Mouse (Mus musculus): ENCODE measurements around the gene Ccdc183.

Ccdc183 gene

DNA sequence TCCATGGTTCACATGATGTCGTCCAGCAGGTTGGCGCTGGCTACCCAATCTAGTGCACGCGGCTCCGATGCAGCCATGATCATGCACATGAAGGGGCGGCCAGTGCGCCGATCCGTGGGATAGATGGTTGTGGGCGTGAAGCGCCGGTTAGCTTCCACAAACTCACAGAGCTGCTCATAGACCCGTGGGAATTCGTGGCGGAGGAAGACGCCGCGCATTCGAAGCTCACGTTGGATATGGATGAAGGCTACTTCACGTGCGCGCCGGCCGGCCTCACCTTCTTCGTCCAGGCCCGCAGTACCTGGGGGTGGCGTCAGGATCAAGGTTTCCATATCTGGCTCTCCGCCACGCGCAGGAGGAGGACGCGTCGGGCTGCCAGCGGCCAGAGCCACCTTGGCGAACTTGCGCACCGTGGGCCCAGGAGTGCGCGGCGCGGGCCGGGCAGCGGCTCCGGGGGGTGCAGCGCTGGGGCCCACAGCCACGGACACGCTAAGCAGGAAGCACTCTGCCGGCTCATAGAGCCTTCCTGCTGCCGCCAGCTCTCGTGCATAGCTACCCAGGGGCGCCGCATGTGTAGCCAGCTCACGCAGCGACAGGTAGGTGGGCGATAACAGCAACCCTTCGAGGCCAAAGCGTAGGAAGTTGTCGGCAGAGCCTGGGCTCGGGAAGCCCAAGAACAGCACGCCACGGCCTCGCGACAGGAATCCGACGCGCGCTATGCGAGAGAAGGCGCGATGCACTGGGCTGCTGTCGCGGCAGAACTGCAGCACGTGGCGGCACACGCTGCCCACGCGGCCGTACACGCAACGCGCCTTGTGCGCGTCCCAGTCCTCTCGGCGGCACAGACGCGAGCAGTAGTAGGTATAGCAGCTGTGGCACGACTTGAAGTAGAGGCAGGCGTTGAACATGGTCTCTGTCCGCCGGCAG is 40.2 kb downstream of the Ccdc183 start:
- no peak for DNase-seq

DNA sequence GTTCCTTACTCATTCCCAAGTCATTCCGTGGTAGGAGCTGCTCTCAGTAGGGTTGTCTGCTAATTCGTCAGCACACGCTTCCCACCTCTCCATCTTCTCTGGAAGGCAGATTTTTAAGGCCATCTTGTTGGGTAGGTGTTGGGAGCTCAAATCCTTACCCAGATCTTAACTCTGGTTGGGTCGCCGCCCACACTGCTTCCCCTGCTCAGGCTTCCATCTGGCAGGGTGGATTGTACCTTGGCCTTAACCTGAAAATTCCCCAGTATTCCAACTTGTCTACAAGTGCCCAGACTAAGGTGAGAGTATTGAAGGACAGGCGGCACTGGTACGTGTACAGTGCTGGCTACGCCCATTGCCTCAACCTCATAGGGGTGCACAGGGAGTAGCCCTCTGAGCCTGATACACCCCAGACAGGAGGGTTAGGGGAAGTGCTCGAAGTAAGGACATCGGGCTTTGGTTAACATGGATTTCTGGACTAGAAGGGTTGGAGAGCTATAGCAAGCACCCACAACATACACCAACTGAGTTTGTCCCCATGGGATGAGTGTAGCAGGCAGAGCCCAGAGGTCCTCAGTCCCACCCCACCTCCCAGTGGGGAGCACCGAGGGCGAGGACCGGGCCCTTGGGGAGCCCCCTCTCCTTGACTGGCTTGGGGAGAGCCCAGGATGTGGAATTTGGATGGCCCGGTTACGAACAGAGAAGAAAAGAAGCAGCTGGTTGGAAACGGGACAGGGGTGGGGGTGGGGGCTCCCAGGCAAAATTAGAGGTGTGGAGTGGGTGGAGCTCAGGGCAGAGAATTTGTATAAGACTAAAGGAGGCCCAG is 41.2 kb downstream of the Ccdc183 start:
- DNase-seq = no peak

DNA sequence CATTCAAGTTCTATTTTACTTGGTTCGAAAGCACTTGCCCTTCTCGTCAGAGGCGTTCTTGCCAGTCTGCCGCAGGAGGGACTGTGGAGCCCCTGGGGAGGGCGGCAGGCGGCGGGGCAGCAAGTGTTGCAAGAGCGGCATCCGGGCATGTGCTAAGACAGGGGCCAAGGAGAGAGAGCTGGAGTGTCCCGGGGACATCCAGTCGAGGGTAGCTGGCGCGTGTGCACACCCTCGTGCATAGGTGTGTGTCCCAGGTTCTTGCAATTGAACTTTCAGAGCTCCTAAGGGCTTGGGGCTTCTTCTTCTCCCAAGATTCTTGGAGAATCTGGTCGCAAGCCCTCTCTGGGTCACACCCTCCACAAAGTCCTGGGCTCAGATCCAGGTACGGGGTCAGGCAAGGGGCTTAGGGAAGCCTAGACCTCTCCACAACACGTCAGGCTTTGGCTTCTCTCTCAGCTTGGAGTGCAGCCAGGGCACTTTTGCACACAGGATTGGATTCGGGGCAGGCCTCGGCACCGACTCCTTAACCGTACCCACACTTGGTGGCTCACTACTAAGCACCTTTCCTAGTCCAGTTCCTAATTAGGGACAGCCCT is 41.9 kb downstream of the Ccdc183 start:
- peak; percentile 43 for DNase-seq

DNA sequence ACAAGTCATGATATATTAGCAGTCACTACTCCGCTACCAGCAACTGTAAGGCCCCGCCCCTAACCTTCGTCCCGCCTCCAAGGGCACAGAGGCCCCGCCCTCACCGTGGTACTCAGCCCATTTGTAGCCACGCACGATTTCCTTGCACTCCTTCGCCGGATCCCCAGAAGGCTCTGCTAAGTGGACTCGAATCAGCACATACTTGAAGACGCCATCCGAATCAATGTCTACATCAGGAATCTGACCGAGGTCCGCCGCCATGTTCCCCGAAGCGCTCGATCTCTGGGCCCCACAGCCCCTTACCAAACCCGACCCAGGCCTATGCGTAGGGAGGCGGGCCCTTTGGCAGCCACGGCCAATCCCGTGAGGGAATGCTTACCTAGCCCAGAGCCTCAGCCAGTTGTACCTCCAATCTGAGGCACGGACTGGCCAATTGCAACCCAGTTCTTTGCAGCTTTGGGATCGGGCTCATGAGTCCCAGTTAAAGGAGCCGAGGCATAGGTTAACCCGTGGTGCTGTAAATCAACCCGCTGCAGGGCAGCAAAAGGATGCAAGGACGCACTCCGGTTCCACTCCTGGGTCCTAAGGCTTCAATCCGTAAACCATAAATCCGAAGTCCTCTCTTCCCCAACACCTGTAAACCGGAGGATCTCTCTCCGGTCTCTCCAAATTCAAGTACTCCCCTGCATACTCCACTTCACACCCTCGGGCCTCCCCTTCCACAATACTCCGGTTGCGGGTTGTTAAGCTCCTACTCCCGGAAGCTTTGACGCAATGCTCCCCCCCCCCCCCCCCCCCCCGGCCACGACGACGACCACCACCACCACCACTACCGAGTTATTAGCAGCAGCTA is 42.7 kb downstream of the Ccdc183 start, which contains the start of the genes Mamdc4 and Phpt1:
Gene Mamdc4 (minus strand): TSS at position 267 of the 853 bp plus-strand sequence.
Gene Phpt1 (minus strand): TSS at position 646 of the 853 bp plus-strand sequence.
- peak; percentile 98 for DNase-seq

DNA sequence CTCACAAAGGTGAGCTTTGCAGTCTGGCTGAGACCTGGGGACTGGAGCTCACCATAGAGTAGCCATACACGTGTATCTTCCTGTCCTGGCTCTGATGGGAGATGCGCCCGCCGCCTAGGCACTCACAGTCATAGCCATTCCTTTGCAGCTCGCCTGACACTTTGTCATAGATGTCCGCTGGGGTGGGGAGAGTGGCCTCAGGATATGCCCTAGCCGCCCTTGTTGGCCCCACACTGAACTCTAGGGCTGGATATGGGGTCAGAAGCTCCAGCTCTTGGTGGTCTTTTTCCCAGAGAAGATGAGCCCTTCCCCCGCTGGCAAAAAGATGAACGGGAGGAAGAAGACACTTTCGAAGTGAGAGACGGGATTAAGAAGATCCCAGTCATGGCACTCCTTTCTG is 43.3 kb downstream of the Ccdc183 start:
- DNase-seq = no peak

DNA sequence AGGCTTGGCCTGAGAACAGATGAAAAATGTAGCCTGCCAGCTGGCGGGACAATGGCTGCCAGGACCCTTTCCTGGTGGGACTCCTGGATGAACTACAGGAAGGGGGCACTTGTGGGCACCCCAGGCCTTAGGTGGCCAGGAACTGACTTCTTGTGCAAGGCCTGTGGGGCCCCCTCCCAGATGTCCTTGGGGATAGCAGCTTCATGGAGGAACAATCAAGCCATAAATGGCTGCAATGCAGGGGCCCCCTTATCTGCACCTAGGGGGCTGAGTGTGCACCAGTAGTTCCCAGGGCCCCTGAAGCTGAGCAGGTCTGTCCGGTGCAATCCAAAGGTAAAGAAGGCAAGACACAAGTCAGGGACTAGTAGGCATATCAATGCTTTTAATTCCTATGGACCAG is 44.4 kb downstream of the Ccdc183 start:
- DNase-seq = no peak

DNA sequence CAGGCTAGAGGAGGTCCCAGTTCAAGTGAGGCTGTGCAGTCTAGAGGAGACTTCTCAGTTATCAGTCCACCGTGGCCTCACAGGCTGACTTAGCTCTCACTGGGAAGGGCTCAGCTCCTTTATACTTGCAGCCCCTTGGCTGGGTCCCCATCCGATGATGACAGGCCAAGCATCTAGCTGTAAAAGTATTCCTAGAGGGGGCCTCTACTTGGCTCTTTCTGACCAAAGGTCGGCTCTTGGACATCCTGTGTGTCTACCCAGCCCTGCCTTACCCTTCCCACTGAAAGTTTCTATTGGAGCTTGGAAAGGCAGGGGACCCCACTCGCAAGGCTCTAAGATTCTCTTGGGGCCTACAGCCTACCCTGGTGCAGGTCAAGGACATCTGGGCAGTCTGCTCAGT is 46.3 kb downstream of the Ccdc183 start:
- no peak for DNase-seq

DNA sequence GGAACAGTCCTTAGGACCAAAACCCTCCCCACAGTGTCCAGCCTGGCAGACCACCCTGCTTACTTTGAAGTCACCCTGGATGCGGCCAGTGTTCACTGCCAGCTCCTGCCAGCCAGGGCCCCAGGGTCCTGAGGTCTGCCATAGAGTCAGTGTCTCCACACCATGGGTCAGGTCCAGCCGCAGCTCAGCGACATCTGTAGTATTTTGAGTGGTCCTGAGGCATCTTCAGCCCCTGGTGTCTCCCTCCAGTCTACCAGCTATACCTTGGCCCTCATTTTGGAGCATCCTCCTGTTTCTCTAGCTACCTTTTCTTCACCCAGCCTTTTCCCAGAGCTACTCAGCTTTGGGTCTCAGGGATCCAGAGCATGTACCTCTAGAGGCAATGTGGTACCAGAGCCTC is 48.2 kb downstream of the Ccdc183 start:
- DNase-seq = no peak

DNA sequence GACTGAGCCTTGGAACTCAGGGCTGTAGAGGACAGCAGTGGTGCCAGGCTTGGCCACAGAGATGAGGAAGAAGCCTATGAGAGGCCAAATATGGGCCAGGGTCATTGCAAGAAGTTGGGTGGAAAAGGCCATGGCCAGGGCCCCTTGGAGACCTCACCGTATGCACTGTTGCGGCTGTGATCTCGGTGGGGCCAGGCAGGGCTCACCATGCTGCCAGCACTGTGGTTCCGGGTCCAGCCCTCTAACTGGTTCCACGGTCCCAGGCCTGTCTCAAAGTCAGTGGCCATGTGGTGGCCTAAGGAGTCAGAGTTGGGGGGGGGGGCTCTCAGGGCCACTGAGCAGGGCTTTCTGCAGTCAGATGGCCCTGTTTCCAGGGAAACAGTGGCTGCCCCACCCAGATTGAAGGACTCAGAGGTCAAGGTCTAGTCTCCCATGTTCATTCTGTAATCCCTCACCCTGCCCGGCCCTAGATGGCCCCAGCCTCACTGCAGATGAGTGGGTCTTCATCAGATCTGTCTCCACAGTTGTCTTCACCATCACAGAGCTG is 48.9 kb downstream of the Ccdc183 start:
- DNase-seq = no peak

DNA sequence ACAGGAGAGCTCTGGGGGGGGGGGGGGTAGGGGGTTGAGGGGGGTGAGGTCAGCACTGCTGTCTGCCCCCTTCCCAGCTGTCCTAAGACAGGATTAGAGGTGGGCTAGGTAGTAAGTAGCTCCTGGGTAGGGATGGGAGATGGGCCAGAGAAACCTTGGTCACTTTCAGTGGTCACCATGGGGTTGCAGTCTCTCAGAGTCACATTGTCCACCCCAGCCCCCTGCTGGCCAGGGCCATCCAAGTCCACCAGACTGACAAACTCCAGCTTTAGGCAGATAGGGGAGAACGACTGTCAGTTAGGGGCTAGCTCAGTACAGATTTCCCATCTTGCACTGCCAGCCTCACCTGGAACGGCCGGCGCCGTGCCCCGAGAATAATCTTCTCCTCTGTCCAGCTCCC is 50.9 kb downstream of the Ccdc183 start:
- DNase-seq = no peak

DNA sequence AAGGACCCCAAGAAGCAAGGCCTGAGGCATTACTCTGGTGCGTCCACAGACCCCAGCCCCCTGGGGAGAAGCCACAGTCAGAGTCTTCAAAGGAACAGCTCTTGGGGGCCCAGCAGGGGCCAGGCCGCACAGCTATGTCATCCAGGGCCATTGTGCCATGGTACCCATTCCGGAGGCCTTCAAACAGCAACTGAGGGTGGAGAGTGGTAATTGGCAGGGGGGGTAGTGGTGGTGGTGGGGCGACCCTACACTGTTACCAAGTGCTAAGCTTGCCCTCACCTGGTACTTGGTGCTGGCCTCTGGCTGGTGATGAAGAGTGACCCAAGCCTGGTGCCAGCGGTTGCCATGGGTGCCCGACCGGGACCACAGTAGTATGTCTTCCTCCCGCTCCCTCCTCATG is 51.7 kb downstream of the Ccdc183 start:
- DNase-seq = no peak

DNA sequence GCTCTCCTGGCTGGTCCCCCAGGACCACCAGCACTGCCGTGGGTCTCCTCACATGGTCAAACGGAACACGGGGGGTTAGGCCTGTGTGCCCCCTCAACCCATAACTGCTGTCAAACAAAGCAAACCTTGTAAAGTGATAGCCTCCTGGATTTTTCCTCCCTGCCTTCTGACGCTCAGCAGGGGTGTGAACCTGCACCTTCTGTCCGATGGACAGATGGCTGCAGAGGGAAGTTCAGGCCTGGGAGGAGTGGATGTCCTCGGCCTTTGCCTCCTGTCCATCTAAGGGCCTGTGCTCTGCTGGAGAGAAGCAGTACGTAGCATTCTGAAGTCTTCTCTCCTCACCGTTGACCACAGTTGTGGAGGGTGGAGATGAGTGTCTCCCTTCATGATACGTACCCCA is 55.5 kb downstream of the Ccdc183 start:
- no peak for DNase-seq

DNA sequence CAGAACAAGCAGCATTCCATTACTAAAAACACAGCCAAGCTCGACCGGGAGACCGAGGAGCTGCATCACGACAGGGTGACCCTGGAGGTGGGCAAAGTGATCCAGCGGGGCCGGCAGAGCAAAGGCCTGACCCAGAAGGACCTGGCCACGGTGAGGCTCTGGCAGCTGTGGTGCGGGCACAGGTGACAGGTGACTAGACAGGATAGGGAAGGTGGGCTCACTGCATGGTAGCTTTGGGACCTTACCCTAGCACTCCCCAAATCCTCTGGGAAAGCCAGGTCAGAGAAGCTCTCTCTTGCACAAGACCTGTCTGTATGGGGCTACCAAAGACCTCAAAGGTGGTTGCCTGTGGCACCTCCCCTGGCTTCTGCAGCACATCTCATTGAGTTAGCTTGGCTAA is 56.9 kb downstream of the Ccdc183 start:
- no peak for DNase-seq

DNA sequence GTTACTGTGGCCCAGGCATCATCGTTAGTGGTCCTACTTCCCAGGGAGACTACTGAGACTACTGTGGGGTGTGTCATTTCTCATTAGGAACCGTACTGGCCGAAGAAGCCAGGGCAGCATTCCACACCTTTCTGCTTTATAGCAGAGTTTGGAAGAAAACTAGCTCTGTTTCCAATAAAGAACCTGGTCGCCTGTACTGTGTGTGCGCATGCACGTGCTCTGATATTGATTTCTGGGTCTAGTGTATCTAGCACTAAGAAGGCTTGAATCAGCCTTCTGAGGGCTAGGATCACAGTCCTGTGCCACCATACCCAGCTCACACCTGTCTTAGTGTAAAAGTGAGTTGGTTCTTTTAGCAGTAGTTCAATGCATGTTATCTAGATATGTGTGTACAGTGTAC is 58.7 kb downstream of the Ccdc183 start:
- DNase-seq = no peak

Measured in kidney, postnatal 14 days (tissue).